Mouse (Mus musculus) CH12.LX (cell line): ENCODE data around the gene Chrna4.

Source experiments
- BHLHE40 ChIP-seq: IDR thresholded peaks from 2 replicates; pipeline ENCODE4 v1.6.1; 2011; ENCODE audit warnings: mild to moderate bottlenecking, low read depth, low read length, improper control_type of control experiment
- CTCF ChIP-seq, 2 experiments: IDR thresholded peaks in 1 of 2; conservative IDR thresholded peaks in 1 of 2; 2 replicates each; pipeline ENCODE4 v1.5.1; 2011 to 2012; ENCODE audit warnings: low read depth in 2 of 2, low read length in 2 of 2, improper control_type of control experiment in 1 of 2, inconsistent platforms in 1 of 2, mild to moderate bottlenecking in 1 of 2, moderate library complexity in 1 of 2
- E2F4 ChIP-seq: IDR thresholded peaks from 2 replicates; pipeline ENCODE4 v1.6.1; 2011; ENCODE audit warnings: low read depth, low read length, improper control_type of control experiment; ENCODE audit not compliant: insufficient replicate concordance
- EP300 ChIP-seq: IDR thresholded peaks from 2 replicates; pipeline ENCODE4 v1.6.1; 2011; ENCODE audit warnings: low read length, improper control_type of control experiment
- POLR2A ChIP-seq: IDR thresholded peaks from 2 replicates; pipeline ENCODE4 v1.6.1; 2011; ENCODE audit warnings: low read depth, mild to moderate bottlenecking, improper control_type of control experiment, low read length
- RCOR1 ChIP-seq: conservative IDR thresholded peaks from 2 replicates; pipeline ENCODE4 v1.6.1; 2012; ENCODE audit warnings: low read depth, mild to moderate bottlenecking, inconsistent platforms, low read length, improper control_type of control experiment
- ZMIZ1 ChIP-seq: IDR thresholded peaks from 2 replicates; pipeline ENCODE4 v1.6.1; 2012; ENCODE audit warnings: low read depth, mild to moderate bottlenecking, inconsistent platforms, low read length, improper control_type of control experiment

- TF ChIP-seq POLR2A (no peak), EP300 (no peak), ZMIZ1 (no peak), BHLHE40 (no peak), CTCF (conservative IDR thresholded peaks at IDR 0.05 in 1 of 2, IDR thresholded peaks at IDR 0.05 in 1 of 2; ENCODE audit: low read depth in 2 of 2, low read length in 2 of 2) (no peak), RCOR1 (no peak), E2F4 (no peak)
Observed at GRCm38 (mm10) chr2:181079518-181079917, 36.2 kb upstream of the Chrna4 start.
